Mouse (Mus musculus): ENCODE measurements at regions not wholly inside any gene's neighbourhood (a gene's known extent, or its start where the extent isn't known, plus 50 kb on each side); places are given as distances from the start of the nearest gene placed in this dataset.
A peak's percentile ranks its signal among the peaks of the same experiment; 100 is the strongest.

GRCm38 (mm10) chr8:103859130-103859529, 242.3 kb upstream of the Cdh5 start:
- Histone ChIP-seq H3K9me3 (ENCODE audit: control insufficient read depth, low read length) (no peaks in the 10 kb centered on the region), H3K4me2 (no peak overlapping the region), H3K4me3 (ENCODE audit: low read depth, low read length) (no peak overlapping the region), H3K9ac (ENCODE audit: low read length) (no peak overlapping the region), H3K36me3 (ENCODE audit: control insufficient read depth, insufficient read depth, low read length) (no peaks in the 10 kb centered on the region), H3K27ac (ENCODE audit: low read depth, low read length) (no peak overlapping the region), H3K4me1 (ENCODE audit: control insufficient read depth, insufficient read depth, low read length) (no peaks in the 10 kb centered on the region), H3K27me3 (ENCODE audit: control insufficient read depth, insufficient read depth, low read length) (no peaks in the 10 kb centered on the region)
- ATAC-seq (ENCODE audit: low FRiP score) (no peak), DNase-seq (ENCODE audit: low spot score, missing footprints) (no peak)
- WGBS, result 89% methylated on average over 1 of the region's 1 CpGs

DNA sequence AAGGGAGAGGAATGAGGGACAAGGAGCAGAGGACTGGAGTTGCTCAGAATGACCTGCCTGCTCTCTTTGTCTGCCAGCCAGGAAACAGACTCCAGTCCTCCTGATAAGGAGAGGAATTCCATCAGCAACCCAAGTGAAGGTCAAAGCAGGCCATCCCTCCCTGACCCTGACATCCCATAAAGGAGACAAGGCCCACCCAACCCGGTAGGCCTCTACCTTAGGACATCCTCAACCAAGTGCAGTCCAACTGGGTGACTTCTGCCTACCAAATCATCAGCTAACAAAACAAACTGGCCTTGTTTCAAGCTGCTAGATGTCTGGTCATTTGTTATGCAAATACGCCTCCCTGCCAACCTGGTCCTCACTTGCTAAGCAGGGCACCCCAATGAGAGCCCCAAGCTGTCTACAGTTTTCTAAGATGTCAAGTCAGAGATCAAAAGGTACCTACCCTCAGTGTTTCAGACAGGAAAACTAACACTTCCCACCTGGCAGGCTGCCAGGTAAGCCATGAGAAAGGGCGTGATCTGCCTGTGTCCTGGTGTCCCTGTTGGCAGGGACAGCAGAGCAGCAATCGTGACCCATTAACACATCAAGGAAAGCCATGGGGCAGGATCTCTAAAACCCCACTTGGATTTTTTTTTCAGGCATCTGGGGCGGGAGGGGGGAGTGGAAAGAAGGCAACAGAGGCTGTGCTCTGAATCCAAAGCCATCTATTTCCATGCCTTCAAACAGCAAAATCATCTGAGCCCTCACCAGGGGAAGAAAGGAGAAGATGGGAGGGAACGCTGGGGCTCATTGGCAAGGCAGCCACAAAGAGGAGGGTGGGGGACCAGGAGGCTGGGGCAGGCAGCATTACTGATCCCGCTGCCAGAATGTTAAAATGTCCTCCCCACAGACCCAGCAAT, 227.6 kb upstream of the Cdh5 start:
- WGBS, result 33% methylated on average over 7 of the region's 7 CpGs

GRCm38 (mm10) chr8:103874506-103874905, 226.9 kb upstream of the Cdh5 start:
- H3K9ac ChIP-seq (ENCODE audit: low read length), result no peak overlapping the region
- no peaks in the 10 kb centered on the region for H3K27me3 ChIP-seq (ENCODE audit: control insufficient read depth, insufficient read depth, low read length)
- H3K27ac ChIP-seq (ENCODE audit: low read depth, low read length), result no peak overlapping the region
- 59% methylated on average over 8 of the region's 8 CpGs for WGBS
- H3K4me1 ChIP-seq (ENCODE audit: control insufficient read depth, insufficient read depth, low read length), result no peaks in the 10 kb centered on the region
- H3K4me3 ChIP-seq (ENCODE audit: low read depth, low read length), result no peak overlapping the region
- no peaks in the 10 kb centered on the region for H3K9me3 ChIP-seq (ENCODE audit: control insufficient read depth, low read length)
- H3K36me3 ChIP-seq (ENCODE audit: control insufficient read depth, insufficient read depth, low read length), result no peaks in the 10 kb centered on the region
- DNase-seq (ENCODE audit: low spot score, missing footprints) (no peak), ATAC-seq (ENCODE audit: low FRiP score) (no peak)
- no peak overlapping the region for H3K4me2 ChIP-seq

More for the DNA sequence above, 227.6 kb upstream of the Cdh5 start:
- no peak overlapping the region for H3K4me3 ChIP-seq (ENCODE audit: low read depth, low read length)
- H3K4me1 ChIP-seq (ENCODE audit: control insufficient read depth, insufficient read depth, low read length), result no peaks in the 10 kb centered on the region
- H3K4me2 ChIP-seq, result no peak overlapping the region
- DNase-seq (ENCODE audit: low spot score, missing footprints) (no peak), ATAC-seq (ENCODE audit: low FRiP score) (peak; percentile 54)
- no peaks in the 10 kb centered on the region for H3K27me3 ChIP-seq (ENCODE audit: control insufficient read depth, insufficient read depth, low read length)
- H3K27ac ChIP-seq (ENCODE audit: low read depth, low read length), result no peak overlapping the region
- H3K9ac ChIP-seq (ENCODE audit: low read length), result no peak overlapping the region
- no peaks in the 10 kb centered on the region for H3K36me3 ChIP-seq (ENCODE audit: control insufficient read depth, insufficient read depth, low read length)
- no peaks in the 10 kb centered on the region for H3K9me3 ChIP-seq (ENCODE audit: control insufficient read depth, low read length)

DNA sequence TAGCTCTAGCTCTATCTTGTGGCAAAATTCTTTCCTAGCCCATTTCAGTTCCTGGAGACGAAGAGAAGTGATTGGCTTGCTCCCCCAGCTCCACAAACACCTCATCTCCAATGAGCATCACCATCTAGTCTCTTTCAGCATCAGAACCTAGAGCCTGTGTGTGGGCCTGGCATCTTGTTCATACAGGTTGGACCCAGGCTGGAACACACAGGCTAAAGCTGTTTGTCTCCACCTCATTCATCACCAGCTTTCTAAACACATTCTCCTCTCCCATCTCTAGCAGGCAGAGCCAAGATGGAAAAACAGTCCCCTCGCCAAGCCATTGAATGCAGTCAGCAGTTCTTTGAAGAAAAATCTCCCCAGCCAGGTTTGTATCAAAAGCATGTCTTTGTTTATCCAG, 221.9 kb upstream of the Cdh5 start:
- H3K27ac ChIP-seq (ENCODE audit: low read depth, low read length), result no peak overlapping the region
- ATAC-seq (ENCODE audit: low FRiP score), result no peak
- no peaks in the 10 kb centered on the region for H3K9me3 ChIP-seq (ENCODE audit: control insufficient read depth, low read length)
- no peak for DNase-seq (ENCODE audit: low spot score, missing footprints)
- H3K4me2 ChIP-seq, result no peak overlapping the region
- no peaks in the 10 kb centered on the region for H3K27me3 ChIP-seq (ENCODE audit: control insufficient read depth, insufficient read depth, low read length)
- H3K4me3 ChIP-seq (ENCODE audit: low read depth, low read length), result no peak overlapping the region
- no peak overlapping the region for H3K9ac ChIP-seq (ENCODE audit: low read length)
- H3K4me1 ChIP-seq (ENCODE audit: control insufficient read depth, insufficient read depth, low read length), result no peaks in the 10 kb centered on the region
- H3K36me3 ChIP-seq (ENCODE audit: control insufficient read depth, insufficient read depth, low read length), result no peaks in the 10 kb centered on the region
- WGBS, result 92% methylated on average over 2 of the region's 2 CpGs

DNA sequence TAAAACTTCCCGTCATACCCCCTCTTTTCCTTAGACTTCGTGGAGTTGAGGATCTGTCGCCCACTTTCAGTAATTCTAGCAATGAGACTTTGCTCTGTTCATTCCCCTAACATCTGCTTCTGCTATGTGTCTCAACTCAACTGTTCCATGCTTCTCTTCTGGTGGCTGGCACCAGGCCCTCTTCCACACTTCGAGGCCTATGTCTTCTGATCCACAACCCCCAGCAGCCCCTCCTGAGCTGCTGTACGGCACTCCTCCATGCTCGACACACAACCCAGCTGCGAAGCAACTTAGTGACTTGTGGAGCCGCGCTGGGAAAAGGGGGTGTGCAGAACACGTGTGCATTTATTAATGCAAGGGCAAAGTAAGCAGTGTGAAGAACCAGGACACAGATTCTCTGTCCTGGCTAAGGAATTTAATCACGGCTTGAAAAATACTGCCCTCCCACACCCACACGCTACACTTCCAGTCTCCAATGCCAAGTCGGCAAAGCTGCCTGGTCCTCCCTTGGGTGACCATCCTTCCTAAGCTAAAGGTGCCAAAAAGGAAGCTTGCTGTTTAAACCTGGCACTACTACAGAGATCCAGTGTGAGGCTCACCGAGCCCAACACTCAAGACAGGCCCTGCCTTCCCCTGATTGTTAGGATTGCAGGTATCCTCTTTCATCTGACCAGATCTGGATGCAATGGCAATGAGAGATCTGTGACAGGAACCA, 220.8 kb upstream of the Cdh5 start:
- Histone ChIP-seq H3K27me3 (ENCODE audit: control insufficient read depth, insufficient read depth, low read length) (no peaks in the 10 kb centered on the region), H3K36me3 (ENCODE audit: control insufficient read depth, insufficient read depth, low read length) (no peaks in the 10 kb centered on the region), H3K27ac (ENCODE audit: low read depth, low read length) (no peak overlapping the region), H3K9ac (ENCODE audit: low read length) (no peak overlapping the region), H3K4me3 (ENCODE audit: low read depth, low read length) (no peak overlapping the region), H3K9me3 (ENCODE audit: control insufficient read depth, low read length) (no peaks in the 10 kb centered on the region), H3K4me2 (no peak overlapping the region), H3K4me1 (ENCODE audit: control insufficient read depth, insufficient read depth, low read length) (no peaks in the 10 kb centered on the region)
- ATAC-seq (ENCODE audit: low FRiP score) (no peak), DNase-seq (ENCODE audit: low spot score, missing footprints) (no peak)
- WGBS, result 92% methylated on average over 14 of the region's 14 CpGs

DNA sequence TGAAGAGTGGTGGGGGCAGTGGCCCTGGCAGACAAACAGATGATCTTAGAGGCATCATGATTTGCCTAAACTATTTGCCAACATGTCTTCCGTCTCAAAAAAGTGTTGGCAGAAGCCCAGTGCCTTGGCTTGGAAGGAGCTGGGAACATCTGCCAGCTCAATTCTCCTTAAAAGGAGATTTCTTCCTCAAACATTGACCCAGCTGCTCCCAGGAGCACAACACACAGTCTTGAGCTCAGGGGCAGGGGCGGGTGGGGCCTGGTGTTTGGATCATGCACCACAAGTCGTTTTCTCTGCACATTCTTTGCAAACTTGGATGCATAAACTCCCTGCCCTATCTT, 220.3 kb upstream of the Cdh5 start:
- Histone ChIP-seq H3K9me3 (ENCODE audit: control insufficient read depth, low read length) (no peaks in the 10 kb centered on the region), H3K4me2 (no peak overlapping the region), H3K36me3 (ENCODE audit: control insufficient read depth, insufficient read depth, low read length) (no peaks in the 10 kb centered on the region), H3K27me3 (ENCODE audit: control insufficient read depth, insufficient read depth, low read length) (no peaks in the 10 kb centered on the region), H3K4me1 (ENCODE audit: control insufficient read depth, insufficient read depth, low read length) (no peaks in the 10 kb centered on the region), H3K9ac (ENCODE audit: low read length) (no peak overlapping the region), H3K27ac (ENCODE audit: low read depth, low read length) (no peak overlapping the region), H3K4me3 (ENCODE audit: low read depth, low read length) (no peak overlapping the region)
- no peak for ATAC-seq (ENCODE audit: low FRiP score)
- no peak for DNase-seq (ENCODE audit: low spot score, missing footprints)
- 82% methylated on average over 3 of the region's 3 CpGs for WGBS

DNA sequence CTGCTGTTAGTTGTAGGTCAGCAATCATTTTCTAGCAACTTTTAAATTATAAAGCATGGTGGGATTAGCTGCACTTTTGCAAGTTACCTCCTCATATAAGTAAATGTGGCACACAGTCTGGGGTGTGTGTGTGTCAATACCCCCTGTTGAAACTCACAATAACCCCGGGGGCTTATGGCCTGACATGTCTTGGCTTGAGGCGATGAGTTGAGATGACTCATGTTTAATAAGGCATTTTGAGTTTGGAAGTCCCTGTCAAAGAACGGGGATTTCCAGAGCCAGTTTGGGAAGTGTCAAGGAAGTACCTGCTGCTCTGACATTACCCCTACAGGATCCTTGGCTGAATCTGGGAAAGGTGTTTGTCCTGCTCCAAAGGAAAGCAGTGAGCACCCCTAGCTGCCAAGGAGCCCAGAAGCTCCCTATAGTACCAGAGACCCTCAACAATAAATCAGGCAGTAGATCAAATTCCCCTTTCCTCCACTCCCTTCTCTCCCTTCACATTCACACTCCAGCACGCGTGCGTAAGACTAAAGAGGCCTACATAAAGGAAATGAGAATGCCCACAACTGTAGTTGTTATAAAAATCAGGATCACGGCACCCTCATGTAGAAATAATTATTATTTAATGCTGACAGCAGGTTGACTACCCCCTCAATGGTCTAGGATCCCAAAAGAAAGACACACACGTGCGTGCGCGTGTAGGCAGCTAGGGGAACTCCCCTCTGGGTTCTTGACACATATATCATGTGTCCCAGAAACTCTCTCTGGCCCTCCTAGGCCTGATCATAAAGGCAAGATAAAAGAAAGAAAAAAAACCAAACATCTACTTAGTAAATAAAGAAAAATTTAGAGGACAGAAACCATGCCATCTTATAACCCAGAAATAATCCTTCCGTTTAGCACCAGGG, 216.3 kb upstream of the Cdh5 start:
- H3K9ac ChIP-seq (ENCODE audit: low read length), result no peak overlapping the region
- no peaks in the 10 kb centered on the region for H3K27me3 ChIP-seq (ENCODE audit: control insufficient read depth, insufficient read depth, low read length)
- DNase-seq (ENCODE audit: low spot score, missing footprints) (no peak), ATAC-seq (ENCODE audit: low FRiP score) (no peak)
- no peaks in the 10 kb centered on the region for H3K36me3 ChIP-seq (ENCODE audit: control insufficient read depth, insufficient read depth, low read length)
- no peak overlapping the region for H3K27ac ChIP-seq (ENCODE audit: low read depth, low read length)
- WGBS, result 91% methylated on average over 12 of the region's 12 CpGs
- H3K4me3 ChIP-seq (ENCODE audit: low read depth, low read length), result no peak overlapping the region
- H3K9me3 ChIP-seq (ENCODE audit: control insufficient read depth, low read length), result no peaks in the 10 kb centered on the region
- H3K4me1 ChIP-seq (ENCODE audit: control insufficient read depth, insufficient read depth, low read length), result no peaks in the 10 kb centered on the region
- H3K4me2 ChIP-seq, result no peak overlapping the region

DNA sequence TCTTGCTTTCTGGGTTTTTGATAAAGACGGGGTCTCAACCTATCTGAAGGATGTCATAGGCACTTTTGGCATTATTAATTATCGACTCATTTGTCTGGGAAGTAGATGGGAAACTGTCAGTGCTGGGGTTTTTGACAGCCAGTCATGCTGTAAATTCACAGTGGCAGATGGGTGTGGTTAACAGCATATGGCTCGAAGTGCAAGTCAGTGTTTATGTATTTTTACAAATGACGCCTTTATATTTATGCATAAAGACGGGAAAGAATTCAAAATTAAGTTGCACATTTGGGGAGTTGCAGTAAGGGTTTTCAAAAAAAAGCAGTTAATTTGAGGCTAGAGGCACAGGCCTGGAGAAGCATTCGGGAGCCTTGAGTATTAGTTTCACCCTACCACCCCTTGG, 206.8 kb upstream of the Cdh5 start:
- no peak overlapping the region for H3K9ac ChIP-seq (ENCODE audit: low read length)
- H3K4me2 ChIP-seq, result no peak overlapping the region
- no peaks in the 10 kb centered on the region for H3K27me3 ChIP-seq (ENCODE audit: control insufficient read depth, insufficient read depth, low read length)
- ATAC-seq (ENCODE audit: low FRiP score), result no peak
- H3K4me1 ChIP-seq (ENCODE audit: control insufficient read depth, insufficient read depth, low read length), result no peaks in the 10 kb centered on the region
- no peaks in the 10 kb centered on the region for H3K36me3 ChIP-seq (ENCODE audit: control insufficient read depth, insufficient read depth, low read length)
- no peak for DNase-seq (ENCODE audit: low spot score, missing footprints)
- H3K4me3 ChIP-seq (ENCODE audit: low read depth, low read length), result no peak overlapping the region
- no peak overlapping the region for H3K27ac ChIP-seq (ENCODE audit: low read depth, low read length)
- no peaks in the 10 kb centered on the region for H3K9me3 ChIP-seq (ENCODE audit: control insufficient read depth, low read length)
- 87% methylated on average over 6 of the region's 6 CpGs for WGBS

DNA sequence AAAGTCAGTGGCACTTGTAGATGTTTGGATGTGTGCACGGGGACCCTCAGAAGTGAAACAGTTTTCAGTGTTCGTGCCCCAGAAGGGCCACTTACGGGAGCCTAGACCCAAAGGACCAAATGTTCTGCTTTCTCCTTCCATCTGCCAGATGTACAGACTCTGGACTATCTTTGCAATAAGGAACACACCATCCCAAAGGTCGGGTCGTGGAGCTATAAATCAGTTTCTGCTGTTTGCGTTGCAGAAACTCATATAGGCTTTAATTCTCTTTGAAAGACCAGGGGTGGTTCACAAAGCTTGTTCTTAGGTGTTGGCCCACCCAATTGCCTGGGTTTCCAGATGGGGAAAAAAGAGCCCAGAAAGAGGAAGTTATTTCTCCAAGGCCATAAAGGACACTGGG, 206.3 kb upstream of the Cdh5 start:
- no peak for ATAC-seq (ENCODE audit: low FRiP score)
- WGBS, result 83% methylated on average over 6 of the region's 6 CpGs

More for the DNA sequence above, 206.3 kb upstream of the Cdh5 start:
- DNase-seq (ENCODE audit: low spot score, missing footprints), result no peak
- no peak overlapping the region for H3K9ac ChIP-seq (ENCODE audit: low read length)
- H3K27me3 ChIP-seq (ENCODE audit: control insufficient read depth, insufficient read depth, low read length), result no peaks in the 10 kb centered on the region
- no peaks in the 10 kb centered on the region for H3K9me3 ChIP-seq (ENCODE audit: control insufficient read depth, low read length)
- H3K4me3 ChIP-seq (ENCODE audit: low read depth, low read length), result no peak overlapping the region
- no peaks in the 10 kb centered on the region for H3K4me1 ChIP-seq (ENCODE audit: control insufficient read depth, insufficient read depth, low read length)
- no peak overlapping the region for H3K27ac ChIP-seq (ENCODE audit: low read depth, low read length)
- no peak overlapping the region for H3K4me2 ChIP-seq
- no peaks in the 10 kb centered on the region for H3K36me3 ChIP-seq (ENCODE audit: control insufficient read depth, insufficient read depth, low read length)

Data from midbrain, embryonic 11.5 days (tissue).